Mouse (Mus musculus): ENCODE measurements at regions not wholly inside any gene's neighbourhood (a gene's known extent, or its start where the extent isn't known, plus 50 kb on each side); places are given as distances from the start of the nearest gene placed in this dataset.

DNA sequence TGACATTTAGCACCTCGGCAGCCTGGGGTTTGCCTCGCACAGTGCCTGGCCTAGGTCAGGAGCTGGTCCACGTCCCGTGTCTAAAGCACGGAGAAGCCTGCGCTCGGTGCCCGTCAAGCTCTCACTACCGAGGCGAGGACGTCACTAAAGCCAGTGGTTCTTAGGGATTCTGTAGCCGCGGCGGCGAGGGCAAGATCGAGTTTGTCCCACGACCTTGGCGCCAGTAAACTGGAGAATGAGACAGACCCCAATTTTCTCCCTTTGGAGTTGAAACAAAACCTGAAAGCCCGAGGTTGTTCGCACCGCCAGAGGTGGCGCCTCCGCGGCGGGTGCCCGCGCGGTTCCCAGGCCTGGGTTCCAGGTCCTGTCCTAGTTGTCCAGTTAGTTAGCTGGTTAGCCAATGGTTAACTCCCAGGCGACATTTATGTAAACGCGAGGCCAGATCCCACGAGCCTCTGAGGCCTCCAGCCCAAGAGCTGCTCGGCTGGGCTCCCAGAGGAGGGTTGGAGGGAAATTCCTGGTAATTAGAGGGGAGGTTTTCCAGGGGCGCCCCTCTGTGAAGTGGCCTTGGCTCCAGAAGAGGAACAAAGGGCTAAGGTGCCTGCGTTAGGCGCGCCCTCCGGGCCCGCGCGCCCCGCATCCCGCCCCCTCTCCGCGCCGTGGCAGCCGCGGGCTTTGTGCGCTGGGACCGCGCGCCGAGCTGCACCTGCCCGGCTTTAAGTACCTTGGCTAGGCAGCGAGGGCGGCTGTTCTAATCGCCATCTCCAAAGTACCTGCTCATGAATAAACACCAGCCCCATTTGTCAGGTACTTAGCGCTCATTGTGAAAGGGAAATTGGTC lies 74.0 kb downstream of the Rhcg start:
- under 1% methylated on average over 58 of the region's 58 CpGs for WGBS
- no peaks in the 10 kb centered on the region for H3K36me3 ChIP-seq (ENCODE audit: control insufficient read depth, insufficient read depth, low read length)
- H3K27me3 ChIP-seq (ENCODE audit: control insufficient read depth, insufficient read depth, low read depth, low read length) = peaks cover 90% of the 10 kb centered on the region
- ATAC-seq (ENCODE audit: low read depth) = no peak
- no peaks in the 10 kb centered on the region for H3K9me3 ChIP-seq (ENCODE audit: control insufficient read depth, low read length)
- peak overlapping the region; percentile 34 for H3K4me2 ChIP-seq (ENCODE audit: low read depth, low read length)
- H3K9ac ChIP-seq (ENCODE audit: low read length) = no peak overlapping the region
- H3K4me1 ChIP-seq (replicated peaks; ENCODE audit: control insufficient read depth, insufficient read depth, low read length) = peaks cover 5% of the 10 kb centered on the region; the same call in 1 of the 2 replicates
- H3K27ac ChIP-seq (ENCODE audit: low read length) = no peak overlapping the region
- H3K4me3 ChIP-seq (ENCODE audit: low read length) = 0 out of 2 replicates have a peak overlapping the region, but pooled peaks have one; percentile 11

GRCm38 (mm10) chr7:79542379-79543015 lies 75.0 kb downstream of the Rhcg start:
- Histone ChIP-seq H3K4me3 (ENCODE audit: low read length) (no peak overlapping the region), H3K27ac (ENCODE audit: low read length) (no peak overlapping the region), H3K4me2 (ENCODE audit: low read depth, low read length) (no peak overlapping the region), H3K9me3 (ENCODE audit: control insufficient read depth, low read length) (no peaks in the 10 kb centered on the region), H3K9ac (ENCODE audit: low read length) (no peak overlapping the region), H3K4me1 (replicated peaks; ENCODE audit: control insufficient read depth, insufficient read depth, low read length) (peaks cover 5% of the 10 kb centered on the region; the same call in 1 of the 2 replicates), H3K36me3 (ENCODE audit: control insufficient read depth, insufficient read depth, low read length) (no peaks in the 10 kb centered on the region), H3K27me3 (ENCODE audit: control insufficient read depth, insufficient read depth, low read depth, low read length) (peaks cover 92% of the 10 kb centered on the region)
- ATAC-seq (ENCODE audit: low read depth) = no peak
- WGBS = 2% methylated on average over 23 of the region's 23 CpGs

DNA sequence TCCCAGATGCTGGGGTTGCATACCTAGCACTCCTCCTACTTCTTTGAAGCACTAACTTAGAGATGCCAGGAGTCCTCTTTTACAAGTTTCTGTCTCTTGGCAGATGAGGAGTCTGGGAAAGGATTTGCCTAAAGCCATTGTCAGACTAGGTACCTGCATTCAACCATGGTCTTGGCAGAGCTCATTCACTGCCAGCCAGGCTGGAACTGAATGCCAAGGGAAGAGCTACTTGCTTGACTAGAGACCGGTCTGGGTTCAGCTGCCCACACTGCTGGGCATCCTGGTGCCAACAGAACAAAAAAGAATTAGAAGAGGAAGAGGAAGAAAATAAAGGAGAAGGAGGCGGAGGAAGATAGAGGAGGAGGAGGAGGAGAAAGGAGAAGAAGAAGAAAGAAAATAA lies 74.1 kb upstream of the Polg start:
- peaks cover 14% of the 10 kb centered on the region for H3K4me1 ChIP-seq (replicated peaks; ENCODE audit: control insufficient read depth, insufficient read depth, low read length)
- H3K4me3 ChIP-seq (ENCODE audit: low read length) = no peak overlapping the region
- H3K27ac ChIP-seq (ENCODE audit: low read length) = no peak overlapping the region
- H3K9ac ChIP-seq (ENCODE audit: low read length) = no peak overlapping the region
- WGBS = 30% methylated on average over 2 of the region's 2 CpGs
- peaks cover 94% of the 10 kb centered on the region for H3K27me3 ChIP-seq (ENCODE audit: control insufficient read depth, insufficient read depth, low read depth, low read length)
- no peak overlapping the region for H3K4me2 ChIP-seq (ENCODE audit: low read depth, low read length)
- no peak for ATAC-seq (ENCODE audit: low read depth)
- no peaks in the 10 kb centered on the region for H3K36me3 ChIP-seq (ENCODE audit: control insufficient read depth, insufficient read depth, low read length)
- H3K9me3 ChIP-seq (ENCODE audit: control insufficient read depth, low read length) = no peaks in the 10 kb centered on the region

DNA sequence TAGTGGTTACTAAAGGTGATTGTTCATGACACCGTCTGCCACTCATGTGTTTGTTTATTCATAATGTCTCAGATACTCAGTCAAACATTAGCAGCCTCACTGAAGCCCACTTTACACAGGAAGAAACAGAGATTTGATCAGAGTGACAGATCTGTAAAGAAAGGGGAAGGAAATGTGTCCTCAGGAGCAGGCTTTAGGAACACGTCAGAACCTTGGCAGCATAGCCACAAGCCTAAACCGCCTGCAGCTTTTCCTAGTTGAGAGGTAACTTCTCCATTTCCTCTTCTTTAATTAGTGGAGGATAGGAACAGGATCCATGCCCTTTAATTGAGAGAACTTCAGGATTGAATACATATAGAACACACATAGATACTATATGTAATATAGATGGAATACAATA lies 73.3 kb upstream of the Polg start:
- H3K4me1 ChIP-seq (replicated peaks; ENCODE audit: control insufficient read depth, insufficient read depth, low read length) = peaks cover 14% of the 10 kb centered on the region
- H3K27ac ChIP-seq (ENCODE audit: low read length) = no peak overlapping the region
- H3K27me3 ChIP-seq (ENCODE audit: control insufficient read depth, insufficient read depth, low read depth, low read length) = peaks cover 94% of the 10 kb centered on the region
- WGBS = 0% methylated on average over 3 of the region's 3 CpGs
- no peak overlapping the region for H3K4me2 ChIP-seq (ENCODE audit: low read depth, low read length)
- ATAC-seq (ENCODE audit: low read depth) = no peak
- H3K4me3 ChIP-seq (ENCODE audit: low read length) = no peak overlapping the region
- no peaks in the 10 kb centered on the region for H3K9me3 ChIP-seq (ENCODE audit: control insufficient read depth, low read length)
- no peaks in the 10 kb centered on the region for H3K36me3 ChIP-seq (ENCODE audit: control insufficient read depth, insufficient read depth, low read length)
- no peak overlapping the region for H3K9ac ChIP-seq (ENCODE audit: low read length)

DNA sequence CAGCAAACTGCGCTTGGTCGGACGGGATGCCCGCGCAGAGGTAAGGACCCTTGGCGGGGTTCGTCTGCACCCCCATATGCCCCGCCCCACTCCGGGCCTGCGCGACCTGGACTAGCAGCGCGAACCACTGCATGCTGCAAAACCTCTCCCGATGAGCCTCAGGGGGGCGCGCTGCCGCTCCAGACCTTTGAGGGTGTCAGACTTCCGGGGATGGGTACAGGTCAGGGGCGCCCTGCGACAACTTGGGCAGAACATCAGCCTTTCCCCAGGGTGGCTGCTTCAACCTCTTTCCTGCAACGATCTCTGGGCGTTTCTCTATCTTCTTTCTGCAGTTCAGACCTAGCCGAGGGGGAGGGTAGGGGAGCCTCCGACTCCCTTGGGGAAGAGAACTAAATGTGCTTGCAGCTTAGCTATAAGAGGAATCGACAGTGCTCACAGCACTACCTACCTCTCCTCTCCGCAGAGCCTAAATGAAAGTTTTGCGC lies 70.0 kb upstream of the Polg start:
- under 1% methylated on average over 27 of the region's 27 CpGs for WGBS

GRCm38 (mm10) chr7:79535251-79536111 lies 69.3 kb upstream of the Polg start:
- H3K27ac ChIP-seq (ENCODE audit: low read length) = no peak overlapping the region
- peak overlapping the region; percentile 42 for H3K4me3 ChIP-seq (ENCODE audit: low read length)
- H3K36me3 ChIP-seq (ENCODE audit: control insufficient read depth, insufficient read depth, low read length) = no peaks in the 10 kb centered on the region
- under 1% methylated on average over 66 of the region's 66 CpGs for WGBS
- ATAC-seq (ENCODE audit: low read depth) = no peak
- peaks cover 96% of the 10 kb centered on the region for H3K27me3 ChIP-seq (ENCODE audit: control insufficient read depth, insufficient read depth, low read depth, low read length)
- H3K9ac ChIP-seq (ENCODE audit: low read length) = no peak overlapping the region
- H3K9me3 ChIP-seq (ENCODE audit: control insufficient read depth, low read length) = no peaks in the 10 kb centered on the region
- peaks cover 9% of the 10 kb centered on the region for H3K4me1 ChIP-seq (replicated peaks; ENCODE audit: control insufficient read depth, insufficient read depth, low read length)
- H3K4me2 ChIP-seq (ENCODE audit: low read depth, low read length) = peak overlapping the region; percentile 60

More for the DNA sequence above, 70.0 kb upstream of the Polg start:
- no peak for ATAC-seq (ENCODE audit: low read depth)
- no peaks in the 10 kb centered on the region for H3K9me3 ChIP-seq (ENCODE audit: control insufficient read depth, low read length)
- H3K27ac ChIP-seq (ENCODE audit: low read length) = no peak overlapping the region
- no peak overlapping the region for H3K9ac ChIP-seq (ENCODE audit: low read length)
- peaks cover 94% of the 10 kb centered on the region for H3K27me3 ChIP-seq (ENCODE audit: control insufficient read depth, insufficient read depth, low read depth, low read length)
- H3K4me2 ChIP-seq (ENCODE audit: low read depth, low read length) = peak overlapping the region; percentile 60
- peak overlapping the region; percentile 42 for H3K4me3 ChIP-seq (ENCODE audit: low read length)
- H3K36me3 ChIP-seq (ENCODE audit: control insufficient read depth, insufficient read depth, low read length) = no peaks in the 10 kb centered on the region
- peaks cover 9% of the 10 kb centered on the region for H3K4me1 ChIP-seq (replicated peaks; ENCODE audit: control insufficient read depth, insufficient read depth, low read length)

GRCm38 (mm10) chr7:79534819-79535218 lies 68.7 kb upstream of the Polg start:
- H3K4me2 ChIP-seq (ENCODE audit: low read depth, low read length) = no peak overlapping the region
- 10% methylated on average over 7 of the region's 7 CpGs for WGBS
- H3K27ac ChIP-seq (ENCODE audit: low read length) = no peak overlapping the region
- peaks cover 96% of the 10 kb centered on the region for H3K27me3 ChIP-seq (ENCODE audit: control insufficient read depth, insufficient read depth, low read depth, low read length)
- no peak for ATAC-seq (ENCODE audit: low read depth)
- no peaks in the 10 kb centered on the region for H3K36me3 ChIP-seq (ENCODE audit: control insufficient read depth, insufficient read depth, low read length)
- H3K4me1 ChIP-seq (replicated peaks; ENCODE audit: control insufficient read depth, insufficient read depth, low read length) = peaks cover 9% of the 10 kb centered on the region
- H3K9me3 ChIP-seq (ENCODE audit: control insufficient read depth, low read length) = no peaks in the 10 kb centered on the region
- no peak overlapping the region for H3K4me3 ChIP-seq (ENCODE audit: low read length)
- H3K9ac ChIP-seq (ENCODE audit: low read length) = no peak overlapping the region

- H3K27me3 ChIP-seq (ENCODE audit: control insufficient read depth, insufficient read depth, low read depth, low read length) = peaks cover 93% of the 10 kb centered on the region
- H3K9me3 ChIP-seq (ENCODE audit: control insufficient read depth, low read length) = no peaks in the 10 kb centered on the region
- ATAC-seq (ENCODE audit: low read depth) = no peak
- no peaks in the 10 kb centered on the region for H3K36me3 ChIP-seq (ENCODE audit: control insufficient read depth, insufficient read depth, low read length)
- H3K4me3 ChIP-seq (ENCODE audit: low read length) = no peak overlapping the region
- no peak overlapping the region for H3K4me2 ChIP-seq (ENCODE audit: low read depth, low read length)
- no peak overlapping the region for H3K9ac ChIP-seq (ENCODE audit: low read length)
- 8% methylated on average over 5 of the region's 5 CpGs for WGBS
- peaks cover 9% of the 10 kb centered on the region for H3K4me1 ChIP-seq (replicated peaks; ENCODE audit: control insufficient read depth, insufficient read depth, low read length)
- no peak overlapping the region for H3K27ac ChIP-seq (ENCODE audit: low read length)
Measured at GRCm38 (mm10) chr7:79534381-79534780, 68.2 kb upstream of the Polg start.
